In genomic region chr10:87586696-87587095, GRCm38 (mm10) we compare ENCODE assay signal across 11 mouse cellular contexts.
DNase-seq lines count a peak whose midpoint lies in the region; ATAC-seq and TF ChIP-seq lines count a peak whose summit lies in the region.
"Had no signal": no experiment of that assay in that cellular context is flagged by ENCODE, and none has a peak within 500 bp of the region (broad histone marks: within the 10 kb centered on the region; RNA-seq: fewer than 3 reads in every experiment).

No protein-coding gene starts in this region.

- H3K79me2 ChIP-seq in CH12.LX (replicated peaks; ENCODE audit: control insufficient read depth, extremely low read depth, insufficient read depth, poor library complexity, severe bottlenecking), result no peaks in the 10 kb centered on the region

- no peak for TF ChIP-seq EP300 in CH12.LX (IDR thresholded peaks at IDR 0.05; ENCODE audit: low read length)

- ATAC-seq in kidney, embryonic 15.5 days (replicated peaks; ENCODE audit: low FRiP score), result no peak
- ATAC-seq in frontal cortex, adult (ENCODE audit: low TSS enrichment), result no peak

- in situ Hi-C loops in CH12.LX (cut with MboI; ENCODE audit: low pct_ligation_motif_present, low pct_unique_long_range_greater_than_20kb, low sequenced_read_pairs), result no loop called here

- H3K4me1 ChIP-seq in kidney, embryonic 15.5 days, result no peaks in the 10 kb centered on the region
- H3K4me1 ChIP-seq in CH12.LX (ENCODE audit: control insufficient read depth in 1 of 2, insufficient read depth in 2 of 2), result no peaks in the 10 kb centered on the region
- H3K4me1 ChIP-seq: hindbrain, embryonic 15.5 days; megakaryocyte, embryonic 14.5 days had no signal

- H3K27me3 ChIP-seq in kidney, embryonic 15.5 days, result no peaks in the 10 kb centered on the region
- H3K27me3 ChIP-seq in CH12.LX (replicated peaks), result no peaks in the 10 kb centered on the region
- H3K27me3 ChIP-seq: hindbrain, embryonic 15.5 days; megakaryocyte, embryonic 14.5 days had no signal

- peak; percentile 21 for DNase-seq in kidney, adult 11 months
- DNase-seq in CH12.LX (ENCODE audit: extremely low read depth), result peak; percentile 12
- DNase-seq in adrenal gland, postnatal 10 days, result peak; percentile 86
- peak; percentile 35 to 79 for DNase-seq in kidney, postnatal 36 days
- no peak for DNase-seq in left cerebral cortex, postnatal 36 days (ENCODE audit: low spot score in 2 of 2)
- no peak for DNase-seq in spleen, postnatal 4 days (ENCODE audit: low spot score in 2 of 2)

- intact Hi-C loops in left cerebral cortex, postnatal 36 days (cut with DNase I), result no loop called here

- WGBS in kidney, embryonic 15.5 days, result 76% methylated on average over 1 of the region's 1 CpGs

- TF ChIP-seq CTCF in CH12.LX (conservative IDR thresholded peaks at IDR 0.05 in 1 of 2, IDR thresholded peaks at IDR 0.05 in 1 of 2; ENCODE audit: low read depth in 2 of 2, low read length in 2 of 2), result no peak

- no peak overlapping the region for H3K27ac ChIP-seq in kidney, embryonic 15.5 days
- H3K27ac ChIP-seq in CH12.LX (ENCODE audit: insufficient read depth, low read depth), result no peak overlapping the region
- H3K27ac ChIP-seq: hindbrain, embryonic 15.5 days had no signal

- dilution Hi-C loops in CH12.LX (cut with MboI; ENCODE audit: extremely low pct_ligation_motif_present, extremely low pct_unique_long_range_greater_than_20kb, low sequenced_read_pairs), result no loop called here

- H3K4me3 ChIP-seq in kidney, embryonic 15.5 days (replicated peaks), result no peak overlapping the region
- H3K4me3 ChIP-seq in CH12.LX (replicated peaks in 1 of 3; ENCODE audit: low read depth in 2 of 3, low read length in 2 of 3, poor library complexity in 1 of 3), result no peak overlapping the region
- H3K4me3 ChIP-seq: erythroblast, embryonic 14.5 days; hindbrain, embryonic 15.5 days; megakaryocyte, embryonic 14.5 days had no signal

- no peak overlapping the region for H3K9ac ChIP-seq in kidney, embryonic 15.5 days
- H3K9ac ChIP-seq in CH12.LX (ENCODE audit: insufficient read depth, low read depth), result no peak overlapping the region
- H3K9ac ChIP-seq: hindbrain, embryonic 15.5 days had no signal

- no peak for TF ChIP-seq POLR2A in CH12.LX (IDR thresholded peaks at IDR 0.05; ENCODE audit: low read depth, low read length)

- no peak overlapping the region for H3K4me2 ChIP-seq in kidney, embryonic 15.5 days
- no peak overlapping the region for H3K4me2 ChIP-seq in CH12.LX (ENCODE audit: insufficient read depth, low read depth, poor library complexity, severe bottlenecking)
- H3K4me2 ChIP-seq: hindbrain, embryonic 15.5 days had no signal

- TF ChIP-seq RAD21 in CH12.LX (IDR thresholded peaks at IDR 0.05; ENCODE audit: low read depth, low read length), result no peak

- no peaks in the 10 kb centered on the region for H3K9me3 ChIP-seq in kidney, embryonic 15.5 days (replicated peaks)
- H3K9me3 ChIP-seq in CH12.LX (replicated peaks; ENCODE audit: low read length), result peaks cover 2% of the 10 kb centered on the region

- no peaks in the 10 kb centered on the region for H3K36me3 ChIP-seq in kidney, embryonic 15.5 days
- no peaks in the 10 kb centered on the region for H3K36me3 ChIP-seq in CH12.LX (replicated peaks in 1 of 2; ENCODE audit: control insufficient read depth in 1 of 2, insufficient read depth in 1 of 2, low read length in 1 of 2)
- H3K36me3 ChIP-seq: hindbrain, embryonic 15.5 days had no signal

TF ChIP-seq in CH12.LX, 34 proteins besides CTCF, POLR2A, EP300 and RAD21:
- TF ChIP-seq MAFK (IDR thresholded peaks at IDR 0.05; ENCODE audit: insufficient replicate concordance, low read length) (no peak), GABPA (IDR thresholded peaks at IDR 0.05; ENCODE audit: insufficient replicate concordance, low read depth, low read length) (no peak), JUN (IDR thresholded peaks at IDR 0.05; ENCODE audit: insufficient read depth, low read depth, low read length) (no peak), NRF1 (IDR thresholded peaks at IDR 0.05; ENCODE audit: low read depth, low read length) (no peak), ZMIZ1 (IDR thresholded peaks at IDR 0.05; ENCODE audit: low read depth, low read length) (no peak), MXI1 (IDR thresholded peaks at IDR 0.05; ENCODE audit: low read depth, low read length) (no peak), SIN3A (IDR thresholded peaks at IDR 0.05; ENCODE audit: low read length) (no peak), BHLHE40 (IDR thresholded peaks at IDR 0.05; ENCODE audit: low read depth, low read length) (no peak), ZC3H11A (IDR thresholded peaks at IDR 0.05; ENCODE audit: low read depth, low read length) (no peak), IRF4 (IDR thresholded peaks at IDR 0.05; ENCODE audit: low read depth, low read length) (no peak), UBTF (IDR thresholded peaks at IDR 0.05; ENCODE audit: low read depth, low read length) (no peak), MAX (IDR thresholded peaks at IDR 0.05; ENCODE audit: low read length) (no peak), RCOR1 (conservative IDR thresholded peaks at IDR 0.05; ENCODE audit: low read depth, low read length) (no peak), HCFC1 (IDR thresholded peaks at IDR 0.05; ENCODE audit: low read depth, low read length) (no peak), ETS1 (conservative IDR thresholded peaks at IDR 0.05; ENCODE audit: low read depth, low read length) (no peak), POLR2AphosphoS2 (IDR thresholded peaks at IDR 0.05; ENCODE audit: low read depth, low read length) (no peak), USF1 (IDR thresholded peaks at IDR 0.05; ENCODE audit: low read depth, low read length) (no peak), PAX5 (IDR thresholded peaks at IDR 0.05; ENCODE audit: low read length) (no peak)

Comparison
In these comparisons a context has a peak if more than half of its experiments do, and no peak if none do; other contexts are left out.
1. DNase-seq: peak in kidney, adult 11 months (single experiment), CH12.LX (single experiment), adrenal gland, postnatal 10 days (single experiment) and kidney, postnatal 36 days (2 of 2); none in left cerebral cortex, postnatal 36 days (0 of 2) and spleen, postnatal 4 days (0 of 2).